Mouse (Mus musculus) layer of hippocampus, adult 18-20 months (tissue): ENCODE measurements around the gene Cd7. TPM values are rescaled to one million over a fixed set of nuclear protein-coding genes. Genes with fewer than 3 reads are reported as not detected.
"Not testable (repeated sequence)": the region's sequence is repeated elsewhere in the genome, so short reads cannot be mapped to it uniquely, and the experiment has no call there.

Experiments
- DNase-seq, 2 experiments: peaks; one replicate each; pipeline ENCODE4 v3.0.0; 2022; ENCODE audit warnings: low spot score in 2 of 2
- total RNA-seq, 2 experiments: library from RNA; stranded (reverse); gene quantifications; 2 replicates each; pipeline ENCODE4 v1.2.3; 2021

Gene Cd7
- total RNA-seq, 2 experiments from 2014 or later: not detected

- peak in 1 of 2 experiments; percentile 9 for DNase-seq
Observed at GRCm38 (mm10) chr11:121047826-121048399, 8.7 kb upstream of the Cd7 start.

GRCm38 (mm10) chr11:121045286-121045685 is 6.1 kb upstream of the Cd7 start:
- DNase-seq: no peak

- not testable (repeated sequence) for DNase-seq
Observed at GRCm38 (mm10) chr11:121043025-121043424, 3.8 kb upstream of the Cd7 start.

GRCm38 (mm10) chr11:121042480-121042879 is 3.3 kb upstream of the Cd7 start:
- no peak for DNase-seq

GRCm38 (mm10) chr11:121041636-121042035 is 2.4 kb upstream of the Cd7 start:
- no peak for DNase-seq

- peak; percentile 63 to 88 for DNase-seq
Observed at GRCm38 (mm10) chr11:121041212-121041611, 2.0 kb upstream of the Cd7 start.

- no peak for DNase-seq
Observed at GRCm38 (mm10) chr11:121038366-121039240, 615 bp downstream of the Cd7 start.

- DNase-seq: no peak
Observed at GRCm38 (mm10) chr11:121033118-121033517, 6.1 kb downstream of the Cd7 start.

- no peak for DNase-seq
Observed at GRCm38 (mm10) chr11:121027259-121027658, 12.0 kb downstream of the Cd7 start.

GRCm38 (mm10) chr11:121024163-121024562 is 15.1 kb downstream of the Cd7 start:
- DNase-seq: no peak

GRCm38 (mm10) chr11:121019501-121019900 is 19.7 kb downstream of the Cd7 start:
- DNase-seq: no peak

- peak; percentile 22 to 55 for DNase-seq
Observed at GRCm38 (mm10) chr11:121017703-121018102, 21.5 kb downstream of the Cd7 start.

GRCm38 (mm10) chr11:121015472-121015871 is 23.7 kb downstream of the Cd7 start:
- no peak for DNase-seq

GRCm38 (mm10) chr11:121014896-121015300 is 24.3 kb downstream of the Cd7 start:
- peak; percentile 43 to 49 for DNase-seq

- DNase-seq: peak in 1 of 2 experiments; percentile 18
Observed at GRCm38 (mm10) chr11:121013656-121014055, 25.6 kb downstream of the Cd7 start.

- no peak for DNase-seq
Observed at GRCm38 (mm10) chr11:121010044-121010755, 29.0 kb downstream of the Cd7 start.

- DNase-seq: no peak
Observed at GRCm38 (mm10) chr11:121006184-121006583, 33.0 kb downstream of the Cd7 start.

GRCm38 (mm10) chr11:121004281-121004680 is 34.9 kb downstream of the Cd7 start:
- no peak for DNase-seq

GRCm38 (mm10) chr11:121001966-121002365 is 37.3 kb downstream of the Cd7 start:
- DNase-seq: no peak

- no peak for DNase-seq
Observed at GRCm38 (mm10) chr11:120994741-120995140, 44.5 kb downstream of the Cd7 start.

GRCm38 (mm10) chr11:120993586-120993985 is 45.6 kb downstream of the Cd7 start:
- no peak for DNase-seq

- no peak for DNase-seq
Observed at GRCm38 (mm10) chr11:120993080-120993479, 46.1 kb downstream of the Cd7 start.
